Mouse (Mus musculus) embryonic fibroblast, embryonic 13.5 days (primary cell): ENCODE measurements at regions not wholly inside any gene's neighbourhood (a gene's known extent, or its start where the extent isn't known, plus 50 kb on each side); places are given as distances from the start of the nearest gene placed in this dataset.

Source experiments
- CTCF ChIP-seq: IDR thresholded peaks from 2 replicates; pipeline ENCODE4 v1.5.1; 2011; ENCODE audit warnings: mild to moderate bottlenecking, control low read depth, low read length, moderate library complexity, borderline replicate concordance; ENCODE audit not compliant: insufficient read depth
- POLR2A ChIP-seq: IDR thresholded peaks from 2 replicates; pipeline ENCODE4 v1.6.1; 2011; ENCODE audit warnings: low read depth, mild to moderate bottlenecking, control low read depth, low read length, moderate library complexity

DNA sequence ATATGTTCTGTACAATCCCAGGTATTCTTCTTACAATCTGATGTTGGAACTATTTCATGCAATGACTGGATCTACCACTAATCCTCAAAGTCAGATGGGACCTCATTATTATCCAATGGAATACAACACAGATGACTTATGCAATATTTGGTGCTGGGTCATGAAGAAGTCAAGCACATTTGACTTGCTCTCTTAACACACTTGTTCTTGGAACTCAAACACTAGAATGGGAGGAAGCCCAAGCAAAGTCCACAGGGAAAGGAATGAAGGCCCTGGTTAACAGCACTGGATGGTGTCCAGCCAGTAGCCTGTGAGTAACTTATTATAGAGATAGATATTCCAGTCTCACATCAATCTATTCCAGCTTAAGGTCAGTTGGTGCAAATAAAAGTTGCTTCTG lies 486.8 kb upstream of the Gm11114 start:
- no peak for TF ChIP-seq CTCF
- no peak for TF ChIP-seq POLR2A
